Mouse (Mus musculus): ENCODE results near the gene Lypd4. TPM values are rescaled to one million over a fixed set of nuclear protein-coding genes. Genes with fewer than 3 reads are reported as not detected.
A peak's percentile ranks its signal among the peaks of the same experiment; 100 is the strongest.
"Not testable (repeated sequence)": the region's sequence is repeated elsewhere in the genome, so short reads cannot be mapped to it uniquely, and the experiment has no call there.

Lypd4 gene
- total RNA-seq, 2 experiments from 2014 or later = not detected

DNA sequence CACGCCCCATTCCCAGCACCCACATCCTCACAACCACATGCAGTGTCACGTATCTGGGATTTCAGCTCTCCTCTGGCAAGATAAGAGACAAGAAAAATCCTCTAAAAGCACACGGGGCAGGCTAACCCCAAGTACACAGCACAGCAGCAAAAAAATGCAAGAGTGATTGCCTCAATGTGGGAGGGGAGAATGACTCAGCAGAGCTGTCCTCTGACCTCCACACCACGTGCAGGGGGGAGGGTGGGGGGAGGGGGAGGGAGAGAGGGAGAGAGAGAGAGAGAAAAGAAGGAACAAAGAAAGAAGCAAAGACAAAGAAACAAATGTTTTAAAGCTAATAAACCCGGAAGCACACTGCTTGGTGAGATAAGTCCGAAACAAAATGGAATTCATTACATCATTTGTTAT is 18.8 kb downstream of the Lypd4 start:
- no peak for DNase-seq (ENCODE audit: low spot score in 2 of 2)

DNA sequence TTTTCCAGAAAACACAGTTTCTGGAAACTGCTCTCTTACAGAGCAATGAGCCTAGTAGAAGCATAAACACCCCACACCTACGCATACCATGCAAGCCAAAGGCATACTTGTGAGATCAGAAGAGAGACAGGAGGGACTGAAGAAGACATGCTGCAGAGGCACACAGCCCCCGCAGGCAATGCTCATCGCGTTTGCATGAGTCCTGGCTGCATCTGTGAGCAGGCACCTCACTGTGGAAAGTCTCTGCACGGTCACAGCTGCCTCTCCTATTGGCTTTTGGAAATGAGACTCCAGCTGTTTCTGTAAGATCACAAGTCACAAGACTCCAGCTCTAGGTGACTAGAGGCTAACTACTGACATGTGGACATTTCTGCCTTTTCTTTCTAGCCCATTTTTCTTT is 19.6 kb downstream of the Lypd4 start:
- no peak for DNase-seq (ENCODE audit: low spot score in 2 of 2)

DNA sequence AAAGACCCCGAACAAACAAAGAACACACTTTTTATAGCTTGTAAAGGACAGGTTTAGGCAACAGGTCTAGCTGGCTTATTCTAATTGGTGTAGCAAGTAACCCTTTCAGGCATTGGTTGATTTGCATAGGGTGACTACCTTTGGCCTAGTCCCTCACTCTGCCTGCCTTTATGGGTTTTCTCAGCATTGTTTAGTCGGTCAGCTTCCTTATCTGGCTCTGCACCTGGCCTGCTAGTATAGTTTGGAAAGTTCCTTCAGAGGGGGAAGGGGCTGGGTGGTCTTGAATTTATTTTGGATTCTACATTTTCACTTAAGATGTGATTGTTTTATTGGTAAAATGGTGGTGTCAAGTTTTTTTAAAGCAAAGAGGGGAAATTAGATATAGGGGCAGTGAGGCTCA is 23.2 kb downstream of the Lypd4 start:
- DNase-seq (ENCODE audit: low spot score in 2 of 2) = not testable (repeated sequence)

DNA sequence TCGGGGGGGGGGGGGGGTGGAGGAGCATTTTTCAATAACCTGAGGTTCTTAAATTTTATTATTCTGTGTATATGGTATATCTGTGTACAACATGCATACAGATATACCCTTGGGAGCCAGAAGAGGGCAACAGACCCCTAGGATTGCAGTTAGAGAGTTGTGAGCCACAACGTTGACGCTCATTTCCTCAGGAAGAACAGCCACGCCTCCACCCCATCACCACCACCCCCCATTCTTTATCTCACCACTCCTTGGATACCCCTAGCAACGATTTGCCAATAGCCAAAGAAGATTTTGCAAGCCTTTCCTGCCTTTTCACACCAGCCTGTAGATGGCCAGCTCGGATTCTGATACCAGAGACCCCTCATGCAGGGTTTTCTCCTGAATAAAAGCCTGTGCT is 24.0 kb downstream of the Lypd4 start:
- peak in 1 of 2 experiments; percentile 7 for DNase-seq (ENCODE audit: low spot score in 2 of 2)

DNA sequence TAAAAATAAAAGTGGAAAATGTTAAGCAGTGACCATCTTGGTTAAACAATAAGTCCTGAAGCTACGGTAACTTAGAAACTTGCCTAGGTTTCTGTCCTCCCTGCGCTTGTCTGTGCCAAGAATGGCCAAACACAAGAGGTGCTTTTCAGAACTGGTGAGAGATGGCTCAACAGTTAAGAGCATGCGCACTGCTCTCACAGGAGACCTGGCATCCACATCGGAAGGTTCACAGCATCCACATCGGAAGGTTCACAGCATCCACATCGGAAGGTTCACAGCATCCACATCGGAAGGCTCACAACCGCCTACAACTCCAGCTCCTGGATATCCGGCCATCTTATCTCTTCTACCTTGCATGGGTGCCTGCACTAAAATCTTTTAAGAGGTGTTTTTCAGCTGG is 24.6 kb downstream of the Lypd4 start:
- no peak for DNase-seq (ENCODE audit: low spot score in 2 of 2)

DNA sequence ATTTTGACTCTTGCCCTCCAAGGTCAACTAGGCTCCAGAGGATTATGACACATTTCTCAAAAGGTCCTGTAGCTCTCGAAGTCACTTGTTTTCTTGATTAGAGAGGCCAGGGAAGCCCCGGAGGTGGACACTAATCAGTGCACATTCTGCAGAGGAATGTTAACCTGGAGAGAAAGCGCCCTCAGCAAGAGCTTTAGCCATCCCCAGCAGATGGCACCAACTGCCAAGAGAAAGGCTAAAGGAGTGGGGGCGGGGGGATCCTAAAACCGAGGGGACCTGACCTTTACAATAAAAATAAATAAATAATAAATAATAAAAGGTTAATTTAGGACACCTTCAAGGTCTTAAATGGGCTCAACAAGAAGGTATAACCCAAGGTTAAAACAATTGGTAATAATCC is 25.6 kb downstream of the Lypd4 start:
- no peak for DNase-seq (ENCODE audit: low spot score in 2 of 2)

DNA sequence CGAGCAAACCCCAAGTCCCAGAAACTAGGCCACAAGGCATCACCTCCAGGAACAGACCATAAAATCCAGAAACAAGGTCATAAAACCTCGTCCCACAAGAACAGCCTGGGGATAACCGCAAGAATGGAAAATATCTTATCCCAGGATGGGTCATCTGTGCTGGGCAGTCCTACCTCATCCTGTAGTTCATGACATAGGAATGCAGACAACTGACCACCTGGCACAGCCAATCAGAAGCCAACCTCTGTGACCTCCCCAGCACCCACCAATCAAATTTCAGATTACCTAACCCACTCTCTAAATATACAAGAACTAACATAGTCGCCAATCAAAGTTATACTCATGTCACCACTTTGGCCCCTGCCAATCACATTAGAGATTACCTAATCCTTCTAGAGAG is 28.7 kb downstream of the Lypd4 start:
- DNase-seq (ENCODE audit: low spot score in 2 of 2) = no peak

DNA sequence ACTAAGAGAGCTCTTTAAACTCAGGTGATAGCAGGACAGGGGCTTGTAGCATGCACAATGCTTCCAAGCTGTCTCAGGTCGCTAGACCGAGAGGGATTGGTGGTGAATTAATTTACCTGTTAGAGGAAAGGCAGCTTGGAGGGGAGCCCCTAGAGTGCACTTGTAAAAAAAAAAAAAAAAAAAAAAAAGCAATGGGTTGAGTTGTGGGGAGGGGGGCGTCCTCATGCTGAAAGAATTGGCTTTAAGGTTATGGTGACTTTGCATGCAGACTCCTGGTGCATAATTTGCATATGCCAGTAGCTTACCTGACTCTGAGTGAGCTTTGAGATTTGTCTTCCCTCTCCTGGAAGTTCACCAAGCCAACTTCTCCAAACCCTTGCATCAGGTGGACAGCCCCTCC is 29.4 kb downstream of the Lypd4 start:
- no peak for DNase-seq (ENCODE audit: low spot score in 2 of 2)

DNA sequence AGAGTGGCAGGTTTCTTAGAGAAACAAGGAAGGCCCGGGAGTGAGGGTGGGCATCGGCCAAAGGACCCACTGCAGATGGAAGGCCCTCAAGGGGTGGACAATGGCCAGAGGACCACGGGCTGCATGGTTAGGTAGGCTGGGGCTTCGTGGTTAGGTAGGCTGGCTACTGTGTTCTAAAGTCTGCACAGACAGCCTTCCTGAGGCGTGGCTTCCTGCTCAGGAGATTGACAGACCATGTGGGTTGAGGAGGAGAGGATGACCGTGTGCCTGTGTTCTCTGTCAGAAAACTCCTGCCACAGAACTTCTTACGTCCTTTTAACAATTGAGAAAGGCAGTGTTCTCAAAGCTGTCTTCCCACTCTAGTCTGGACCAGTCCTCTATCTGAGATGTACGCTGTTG is 30.3 kb downstream of the Lypd4 start:
- DNase-seq (ENCODE audit: low spot score in 2 of 2) = no peak

DNA sequence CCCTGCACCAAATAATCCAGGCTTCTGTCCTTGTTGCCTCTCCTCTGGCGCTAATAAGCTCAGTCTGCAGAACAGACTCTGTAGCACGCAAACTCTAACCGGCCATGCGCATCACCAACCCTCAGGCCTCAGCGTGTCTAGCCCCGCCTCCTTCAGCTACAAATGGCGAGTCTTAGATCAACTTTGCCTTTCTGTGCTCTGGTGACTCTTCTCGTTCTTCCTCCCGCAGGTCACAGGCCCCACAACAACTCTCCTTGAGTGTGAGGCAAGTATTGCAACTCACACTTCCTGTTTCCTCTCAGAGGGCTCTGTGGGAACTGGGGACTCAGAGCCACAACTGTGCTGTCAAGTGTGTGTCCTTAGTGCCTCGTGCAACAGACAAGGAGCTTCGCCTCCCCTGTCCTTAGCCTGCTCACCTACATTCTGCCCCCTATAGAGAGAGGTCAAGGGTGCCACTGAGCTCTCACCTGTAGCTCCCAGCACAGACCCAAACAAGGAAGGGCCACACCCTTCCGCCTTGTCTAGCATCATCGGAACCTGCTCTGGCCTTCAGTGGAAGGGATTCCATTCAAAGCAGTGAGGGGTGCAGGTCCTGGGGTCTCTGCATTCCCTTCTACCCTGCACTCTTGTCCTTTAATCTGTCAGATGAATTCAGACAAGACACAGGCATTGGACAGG is 30.9 kb downstream of the Lypd4 start:
- DNase-seq (ENCODE audit: low spot score in 2 of 2) = not testable (repeated sequence)

DNA sequence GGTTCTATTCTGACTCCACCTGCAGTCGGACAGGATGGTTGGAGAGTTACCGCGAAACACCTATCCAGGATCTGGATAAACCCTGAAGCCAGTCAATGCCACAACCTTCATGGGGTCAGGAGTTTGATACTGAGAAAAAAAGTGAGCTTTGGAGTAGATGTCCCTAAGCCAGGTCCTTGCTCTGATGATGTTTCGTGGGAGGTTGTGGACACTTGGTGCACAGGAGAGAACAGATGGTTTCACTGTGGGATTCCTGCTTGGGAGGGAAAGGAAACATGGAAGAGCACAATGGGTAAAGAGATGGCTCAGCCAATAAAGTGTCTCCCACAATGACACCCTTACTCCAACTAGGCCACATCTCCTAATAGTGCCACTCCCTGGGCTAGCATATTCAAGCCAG is 42.6 kb downstream of the Lypd4 start:
- DNase-seq (ENCODE audit: low spot score in 2 of 2) = no peak

DNA sequence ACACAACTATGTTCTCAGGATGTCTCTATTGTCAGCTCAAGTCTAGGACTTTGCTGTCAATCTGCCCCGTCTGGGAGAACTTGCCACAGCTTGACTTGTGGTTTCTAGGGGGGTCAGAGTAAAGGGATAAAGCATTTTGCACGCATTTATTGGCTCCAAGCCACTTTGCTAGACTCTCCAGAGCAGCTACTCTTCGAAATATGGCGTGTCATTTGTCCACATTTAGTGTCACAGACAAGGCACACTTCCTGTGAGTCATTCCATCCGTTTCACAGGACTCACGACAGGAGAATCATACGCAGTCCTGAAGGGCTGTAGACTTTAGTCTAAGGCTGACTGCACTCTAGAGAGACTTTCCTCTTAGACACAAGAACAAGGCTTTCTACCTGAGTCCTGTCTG is 45.3 kb downstream of the Lypd4 start:
- no peak for DNase-seq (ENCODE audit: low spot score in 2 of 2)

DNA sequence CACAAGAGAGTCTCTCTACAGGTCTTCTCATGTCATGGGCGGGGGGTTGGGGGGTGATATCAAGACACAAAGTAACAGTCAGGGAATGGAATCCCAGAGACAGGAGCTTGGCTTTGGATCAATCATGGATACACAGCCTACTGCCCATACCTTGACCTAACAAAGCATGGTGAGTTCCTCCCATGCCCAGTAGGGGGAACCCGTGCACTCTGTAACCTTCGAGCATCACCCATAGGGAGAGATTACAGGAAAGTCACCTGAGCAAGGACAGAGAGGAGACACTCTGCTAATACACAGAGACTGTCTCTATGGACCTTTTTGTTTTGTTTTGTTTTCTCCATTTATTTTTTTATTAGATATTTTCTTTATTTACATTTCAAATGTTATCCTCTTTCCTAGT is 52.2 kb downstream of the Lypd4 start:
- DNase-seq (ENCODE audit: low spot score in 2 of 2) = peak; percentile 57 to 67

Other genes with a start within 250 kb of the Lypd4 start
- gene Lypd3, start 233.4 kb downstream of the Lypd4 start, total RNA-seq (2021) = under 1 TPM; 0.20 to 0.64 TPM
- gene Tex101, start 193.3 kb downstream of the Lypd4 start, total RNA-seq (2021) = not detected
- not detected for gene BC049730, start 160.7 kb downstream of the Lypd4 start, total RNA-seq (2021)
- not detected for gene Gm4763, start 143.0 kb downstream of the Lypd4 start, total RNA-seq (2021)
- not detected for gene Cd177, start 109.6 kb downstream of the Lypd4 start, total RNA-seq (2021)
- not detected for gene Ceacam10, start 92.7 kb downstream of the Lypd4 start, total RNA-seq (2021)
- gene Gm9844, start 7.7 kb downstream of the Lypd4 start, total RNA-seq (2021) = 1 to 10 TPM; 1.8 to 7.7 TPM
- gene Dmrtc2, start 116 bp upstream of the Lypd4 start, total RNA-seq (2021) = under 1 TPM in 1 of 2 experiments, not detected in 1; 0.27 TPM
- gene Rps19, start 14.4 kb upstream of the Lypd4 start, total RNA-seq (2021) = 100 to 1,000 TPM; 563 to 573 TPM
- gene Cd79a, start 27.4 kb upstream of the Lypd4 start, total RNA-seq (2021) = not detected
- gene Arhgef1, start 33.0 kb upstream of the Lypd4 start, total RNA-seq (2021) = 10 to 100 TPM; 83.0 to 97.9 TPM
- not detected for gene Gm4881, start 74.6 kb upstream of the Lypd4 start, total RNA-seq (2021)
- gene Rabac1, start 102.8 kb upstream of the Lypd4 start, total RNA-seq (2021) = 100 to 1,000 TPM; 247 to 271 TPM
- gene Atp1a3, start 136.0 kb upstream of the Lypd4 start, total RNA-seq (2021) = 1,000 to 10,000 TPM; 1,908 to 2,310 TPM
- 100 to 1,000 TPM; 236 to 252 TPM for gene Grik5, start 202.4 kb upstream of the Lypd4 start, total RNA-seq (2021)
- gene Zfp574, start 202.6 kb upstream of the Lypd4 start, total RNA-seq (2021) = 10 to 100 TPM; 21.4 to 23.2 TPM

Data from layer of hippocampus, postnatal 10 days (tissue).